Mouse (Mus musculus) neural tube, embryonic 14.5 days (tissue): ENCODE results near the gene Sytl4. TPM values are rescaled to one million over a fixed set of nuclear protein-coding genes. Genes with fewer than 3 reads are reported as not detected.

Experiments
- ATAC-seq: fragments of 200-750 bp; cut with Nextera tagmentation; 2 replicates; pipeline ENCODE4 v1.8.0; 2017; ENCODE audit warnings: low read depth, mild to moderate bottlenecking, moderate TSS enrichment, moderate library complexity
- H3K27ac ChIP-seq: fragments of 300-500 bp; sonication (generic); 2 replicates; pipeline ENCODE4 v1.5.1; 2014; ENCODE audit warnings: low read depth, mild to moderate bottlenecking, control low read depth, low read length, moderate library complexity, mixed read lengths
- H3K27me3 ChIP-seq: fragments of 300-500 bp; sonication (generic); 2 replicates; pipeline ENCODE4 v1.6.1; 2014; ENCODE audit warnings: low read length; ENCODE audit not compliant: control insufficient read depth, insufficient read depth
- H3K36me3 ChIP-seq: fragments of 300-500 bp; sonication (generic); 2 replicates; pipeline ENCODE4 v1.6.1; 2014; ENCODE audit warnings: low read length, mixed read lengths; ENCODE audit not compliant: control insufficient read depth, insufficient read depth
- H3K4me1 ChIP-seq: fragments of 300-500 bp; sonication (generic); 2 replicates; pipeline ENCODE4 v1.6.1; 2014; ENCODE audit warnings: low read length; ENCODE audit not compliant: control insufficient read depth, insufficient read depth
- H3K4me2 ChIP-seq: fragments of 300-500 bp; sonication (generic); 2 replicates; pipeline ENCODE4 v1.6.1; 2014; ENCODE audit warnings: mild to moderate bottlenecking, low read depth, low read length, control low read depth
- H3K4me3 ChIP-seq: fragments of 300-500 bp; sonication (generic); 2 replicates; pipeline ENCODE4 v1.5.1; 2014; ENCODE audit warnings: low read depth, low read length, control low read depth, mixed read lengths
- H3K9ac ChIP-seq: fragments of 300-500 bp; sonication (generic); replicated peaks from 2 replicates; pipeline ENCODE4 v1.6.1; 2014; ENCODE audit warnings: low read depth, mild to moderate bottlenecking, control low read depth, low read length, mixed read lengths
- H3K9me3 ChIP-seq: fragments of 300-500 bp; sonication (generic); 2 replicates; pipeline ENCODE4 v1.6.1; 2016; ENCODE audit warnings: low read length; ENCODE audit not compliant: control insufficient read depth
- WGBS: fragments of 180-500 bp; shearing (Covaris S2); extraction: QIAGEN DNeasy Blood & Tissue Kit; methylation state at CpG from one replicate; pipeline ENCODE4 v1.1.7; 2014; 5-methylcytosine and 5-hydroxymethylcytosine counted together
- polyA plus RNA-seq: library from polyadenylated mRNA; unstranded; fragments of >200 nt; fragmentation: Nextera tagmentation; extraction: Ambion mirVana; gene quantifications from 2 replicates; pipeline ENCODE4 v1.2.1, GENCODE M21; 2014

Gene Sytl4
- polyA plus RNA-seq, 1 experiment from 2014 or later, result 0.48 TPM

GRCm38 (mm10) chrX:133888111-133888510 lies 93.5 kb downstream of the Sytl4 start:
- Histone ChIP-seq H3K4me2 (no peak overlapping the region), H3K27ac (no peak overlapping the region), H3K4me3 (no peak overlapping the region), H3K4me1 (no peaks in the 10 kb centered on the region), H3K36me3 (no peaks in the 10 kb centered on the region), H3K9me3 (no peaks in the 10 kb centered on the region), H3K9ac (no peak overlapping the region), H3K27me3 (no peaks in the 10 kb centered on the region)
- 88% methylated on average over 5 of the region's 5 CpGs for WGBS
- ATAC-seq, result no peak

- ATAC-seq, result no peak
- WGBS, result 92% methylated on average over 3 of the region's 3 CpGs
- Histone ChIP-seq H3K4me3 (no peak overlapping the region), H3K4me2 (no peak overlapping the region), H3K9me3 (no peaks in the 10 kb centered on the region), H3K9ac (no peak overlapping the region), H3K4me1 (no peaks in the 10 kb centered on the region), H3K27me3 (no peaks in the 10 kb centered on the region), H3K27ac (no peak overlapping the region), H3K36me3 (no peaks in the 10 kb centered on the region)
Observed at GRCm38 (mm10) chrX:133887308-133887707, 94.3 kb downstream of the Sytl4 start.

Other genes starting within 250 kb of the Sytl4 start
- gene Tnmd, start 130.8 kb downstream of the Sytl4 start, polyA plus RNA-seq, result 0.84 and 1.5 TPM in 2 replicates
- gene Tspan6, start 83.4 kb downstream of the Sytl4 start, polyA plus RNA-seq, result 269 and 292 TPM in 2 replicates
- 0.08 and 1.7 TPM in 2 replicates for gene Srpx2, start 73.4 kb downstream of the Sytl4 start, polyA plus RNA-seq
- gene Cstf2, start 77.4 kb upstream of the Sytl4 start, polyA plus RNA-seq, result 82.5 and 84.9 TPM in 2 replicates
- 0.44 and 1.4 TPM in 2 replicates for gene Xkrx, start 180.3 kb upstream of the Sytl4 start, polyA plus RNA-seq
- gene Arl13a, start 205.7 kb upstream of the Sytl4 start, polyA plus RNA-seq, result not detected in 2 replicates
- 0.10 and 0.20 TPM in 2 replicates for gene Nox1, start 240.1 kb upstream of the Sytl4 start, polyA plus RNA-seq